Mouse (Mus musculus) adrenal gland, postnatal 36 days (tissue): ENCODE measurements at regions not wholly inside any gene's neighbourhood (a gene's known extent, or its start where the extent isn't known, plus 50 kb on each side); places are given as distances from the start of the nearest gene placed in this dataset.

ENCODE experiments used
- DNase-seq, 2 experiments: peaks; one replicate each; pipeline ENCODE4 v3.0.0; 2021; ENCODE audit warnings: mixed read lengths in 1 of 2

DNA sequence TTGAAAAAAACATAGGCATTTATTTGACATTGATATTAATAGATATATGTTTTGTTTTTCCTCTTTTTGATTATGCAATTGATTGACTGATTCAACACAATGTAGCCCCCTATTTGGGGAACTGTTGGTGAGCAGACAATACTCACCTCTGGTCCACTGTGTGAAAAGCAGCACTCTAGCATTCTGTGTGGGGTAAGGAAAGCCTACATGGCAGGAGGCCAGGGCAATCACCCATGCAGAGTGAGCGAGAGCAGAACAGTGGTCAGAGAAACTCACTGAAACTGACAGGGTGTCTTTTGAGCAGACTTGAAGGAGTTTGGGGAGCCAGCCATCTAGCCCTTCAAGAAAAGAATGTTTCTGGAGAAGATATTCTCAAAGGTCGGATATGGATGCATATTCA lies 73.2 kb upstream of the Azi2 start:
- DNase-seq = no peak

DNA sequence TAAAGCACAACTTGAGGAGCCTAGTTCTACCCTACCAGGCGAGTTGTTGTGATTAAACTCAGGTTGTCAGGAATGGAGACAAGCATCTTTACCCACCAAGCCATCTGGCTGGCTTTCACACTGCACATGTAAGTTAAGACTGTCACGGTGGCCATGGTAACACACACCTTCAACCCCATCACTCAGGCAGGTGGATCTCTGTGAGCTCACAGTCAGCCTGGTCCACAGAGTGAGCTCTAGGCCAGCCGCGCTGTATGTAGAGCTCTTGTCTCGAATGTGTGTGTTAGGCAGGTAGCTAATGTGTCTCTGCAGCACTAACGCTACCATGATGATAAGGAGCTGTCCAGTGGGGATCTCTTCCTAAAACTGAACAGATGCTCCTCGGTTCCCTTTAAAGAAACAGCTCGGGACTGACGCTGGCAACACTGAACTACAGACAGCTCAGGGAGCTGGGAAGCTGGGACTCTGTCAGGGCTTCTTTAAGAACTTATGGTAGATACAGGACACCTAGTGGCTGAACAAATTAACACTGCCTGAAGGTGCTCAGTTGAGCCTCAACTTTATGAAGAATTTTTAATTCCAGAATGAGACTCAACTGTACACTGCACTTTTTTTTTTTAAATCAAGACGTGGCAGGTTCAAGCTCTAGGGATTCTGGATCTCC lies 73.8 kb upstream of the Azi2 start:
- peak; percentile 5 to 7 for DNase-seq

DNA sequence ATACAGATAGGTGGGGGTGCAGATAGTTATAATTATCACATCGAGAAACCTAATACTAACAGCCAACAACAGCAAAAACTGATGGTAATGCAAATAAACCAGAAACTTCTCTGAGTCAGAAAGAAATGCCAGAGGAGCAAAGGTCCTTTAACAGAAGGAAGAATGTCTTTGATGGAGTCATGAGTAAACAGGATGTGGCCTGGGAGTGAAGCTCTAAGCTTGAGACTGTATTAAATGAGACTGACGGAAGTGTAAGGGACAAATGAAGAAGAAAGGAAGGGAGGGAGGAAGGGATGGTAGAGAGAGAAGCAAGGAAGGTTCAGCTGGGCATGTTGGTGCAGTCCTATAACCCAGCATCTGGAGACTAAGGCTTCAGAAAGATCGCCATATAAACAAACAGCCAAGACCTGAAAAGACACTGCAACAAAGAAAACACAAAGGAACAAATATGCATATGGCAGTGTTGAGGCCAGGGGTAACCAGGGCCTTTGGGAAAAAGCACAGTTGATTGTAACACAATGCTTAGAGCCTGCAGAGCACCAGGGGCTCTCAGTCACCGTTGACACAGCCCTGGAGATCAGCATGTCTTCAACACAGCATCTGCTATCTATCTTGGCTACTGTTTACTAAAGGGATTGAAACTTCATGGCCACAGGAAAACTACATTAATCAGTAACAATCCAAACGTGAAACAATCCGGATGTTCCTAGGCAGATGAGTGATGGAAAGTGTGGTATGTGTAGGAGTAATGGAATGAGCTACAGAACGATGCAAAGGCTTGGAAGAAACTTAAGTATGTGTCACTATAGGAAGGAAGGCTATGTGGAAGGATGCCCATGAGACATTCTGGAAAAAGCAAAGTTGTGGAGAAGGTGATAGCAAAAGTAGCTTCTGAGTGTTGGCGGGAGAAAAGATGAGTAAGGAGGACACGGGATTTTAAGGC lies 77.9 kb upstream of the Azi2 start:
- no peak for DNase-seq

DNA sequence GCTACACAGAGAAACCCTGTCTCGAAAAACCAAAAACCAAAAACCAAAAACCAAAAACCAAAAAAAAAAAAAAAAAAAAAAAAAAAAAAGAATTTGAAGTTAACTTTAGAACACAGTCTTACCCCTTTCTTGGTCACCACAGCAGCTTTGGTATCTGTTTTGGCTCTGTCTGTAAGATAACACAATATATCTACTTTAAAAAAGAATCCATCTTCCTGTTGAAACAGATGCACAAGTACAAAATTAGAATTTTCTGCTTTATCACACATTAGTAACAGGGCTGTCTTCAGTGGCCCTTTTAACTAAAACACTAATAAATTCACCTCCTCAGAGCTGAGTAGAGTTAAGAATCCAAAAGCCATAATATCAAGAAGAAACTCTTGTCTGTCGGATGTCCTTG lies 80.5 kb upstream of the Azi2 start:
- no peak for DNase-seq

DNA sequence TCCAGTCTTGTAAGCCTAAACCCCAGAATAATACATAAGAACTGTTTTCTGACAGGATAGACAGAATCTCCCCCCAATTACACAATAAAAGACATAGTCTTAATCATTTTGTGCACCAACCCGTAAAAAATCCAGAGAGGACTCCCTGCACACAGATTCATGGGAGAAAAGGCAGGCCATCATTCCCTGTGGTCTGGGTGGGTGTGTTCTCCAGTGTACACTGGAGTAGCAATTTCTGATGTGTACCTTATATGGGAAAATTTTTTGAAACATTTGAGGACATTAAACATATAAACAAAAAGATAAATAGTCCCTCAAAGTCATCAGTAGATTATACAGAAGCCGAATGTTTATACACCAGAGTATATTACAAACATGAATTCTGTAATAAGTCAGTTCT lies 83.1 kb upstream of the Azi2 start:
- no peak for DNase-seq

DNA sequence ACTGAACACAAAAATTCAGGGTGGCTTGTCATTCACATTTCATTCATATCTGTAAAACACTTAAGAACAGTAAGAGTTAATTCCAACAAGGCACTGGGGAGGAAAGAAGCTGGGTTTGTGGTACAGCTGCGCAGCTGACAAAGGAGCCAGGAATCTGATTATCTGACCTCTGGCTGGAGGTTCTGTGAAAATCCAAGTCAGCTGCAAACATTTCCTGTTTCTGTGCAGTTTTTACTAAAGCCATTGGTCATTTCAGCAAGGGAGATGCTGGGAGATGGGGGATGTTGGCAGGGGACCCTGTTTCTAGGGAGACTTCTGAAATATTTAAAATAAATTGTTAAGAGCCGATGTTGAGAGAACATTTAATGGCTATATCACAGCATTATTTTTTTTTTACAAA lies 83.6 kb upstream of the Azi2 start:
- DNase-seq = no peak

DNA sequence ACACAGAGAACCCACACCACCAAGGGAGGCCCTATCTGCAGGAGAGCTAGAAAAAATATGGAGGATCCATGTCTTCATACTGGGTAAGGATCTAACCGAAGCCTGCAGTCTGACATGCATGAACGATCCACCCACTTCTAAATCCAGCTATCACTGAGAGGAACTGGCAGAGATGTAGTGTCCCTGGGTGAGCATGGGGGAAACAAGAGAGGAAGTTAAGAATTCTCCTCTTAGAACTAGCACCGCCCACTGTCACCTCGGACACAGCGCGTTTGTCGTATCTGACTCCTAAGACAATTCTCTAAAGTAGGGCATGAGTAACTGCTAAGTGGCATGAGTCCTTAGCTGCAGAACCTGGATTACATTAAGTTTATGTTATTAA lies 112.8 kb upstream of the Azi2 start:
- no peak for DNase-seq

DNA sequence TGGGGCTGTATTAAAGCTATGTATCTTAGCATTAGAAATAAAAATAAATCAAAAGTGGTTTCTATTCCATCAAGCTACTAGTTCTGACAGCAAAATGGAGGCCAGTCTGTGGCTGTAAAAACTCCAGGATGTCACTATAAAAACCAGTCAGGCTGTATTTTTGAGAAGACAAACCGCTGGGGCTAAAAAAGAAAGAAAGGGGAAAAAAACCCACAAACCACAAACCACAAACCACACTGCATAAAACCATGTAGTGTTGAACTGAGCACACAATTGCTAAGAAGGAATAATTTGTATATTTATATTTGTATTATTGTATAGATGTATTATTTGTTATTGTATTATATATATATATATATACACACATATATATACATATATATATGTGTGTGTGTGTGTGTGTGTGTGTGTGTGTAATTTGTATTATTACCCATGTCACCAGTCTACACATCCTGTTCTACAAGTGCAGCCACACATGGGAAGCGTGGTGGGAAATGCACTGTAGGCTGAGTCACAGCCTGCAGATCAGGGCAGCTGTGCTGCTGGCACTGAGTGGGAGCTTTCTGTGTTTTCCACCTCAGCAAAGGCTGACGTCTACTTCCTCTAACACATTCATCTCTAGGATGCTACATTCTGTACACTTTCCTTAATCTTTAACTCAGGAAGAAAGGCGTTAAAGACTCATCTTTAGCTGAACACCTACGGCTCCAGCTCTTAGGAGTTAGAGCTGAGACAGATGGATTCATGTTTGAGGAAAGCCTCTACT lies 113.4 kb upstream of the Azi2 start:
- DNase-seq = no peak

DNA sequence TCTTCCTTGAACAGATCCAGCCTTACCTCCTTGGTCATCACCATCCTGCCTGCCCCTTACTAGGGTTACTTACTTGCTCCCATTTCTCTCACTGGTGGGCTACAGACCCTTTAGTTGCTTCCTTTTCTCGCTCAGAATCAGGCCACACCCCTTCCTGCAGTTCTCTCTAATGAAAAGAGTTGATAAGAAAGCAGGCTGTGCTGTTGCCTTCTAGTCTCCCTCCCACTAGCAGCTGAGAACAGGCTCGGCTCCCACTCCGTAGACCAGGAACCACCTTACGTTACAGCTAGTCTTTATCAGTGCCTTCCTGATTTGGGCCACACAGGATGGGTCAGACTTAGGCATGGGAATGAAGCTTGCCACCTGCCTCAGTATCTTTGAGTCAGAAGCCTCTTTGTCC lies 117.3 kb upstream of the Azi2 start:
- no peak for DNase-seq

DNA sequence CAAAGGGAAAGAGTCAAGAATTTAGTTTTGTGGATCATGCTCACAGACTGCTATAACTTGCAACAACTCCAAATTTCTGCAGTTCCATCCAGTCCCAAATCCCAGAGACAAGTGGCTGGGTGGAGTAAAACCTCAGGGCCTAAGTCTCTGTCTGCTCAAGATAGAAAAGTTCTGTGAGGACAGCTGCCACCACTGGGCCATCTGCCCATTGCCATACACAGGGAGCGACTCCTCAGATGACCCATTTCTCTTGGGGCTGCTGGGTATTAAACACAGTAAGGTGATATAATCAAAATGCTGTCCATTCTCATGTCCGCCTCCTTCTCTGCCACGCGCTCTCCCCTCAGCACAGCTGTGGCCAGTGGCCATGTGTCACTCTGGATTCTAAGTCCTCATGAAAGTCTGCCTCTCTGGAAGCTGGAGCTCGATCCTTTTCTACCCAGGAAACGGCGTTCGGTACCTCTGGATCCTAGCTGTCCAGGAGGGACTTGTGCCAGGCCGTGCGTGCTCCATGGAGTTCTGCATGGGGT lies 132.3 kb upstream of the Azi2 start:
- no peak for DNase-seq

DNA sequence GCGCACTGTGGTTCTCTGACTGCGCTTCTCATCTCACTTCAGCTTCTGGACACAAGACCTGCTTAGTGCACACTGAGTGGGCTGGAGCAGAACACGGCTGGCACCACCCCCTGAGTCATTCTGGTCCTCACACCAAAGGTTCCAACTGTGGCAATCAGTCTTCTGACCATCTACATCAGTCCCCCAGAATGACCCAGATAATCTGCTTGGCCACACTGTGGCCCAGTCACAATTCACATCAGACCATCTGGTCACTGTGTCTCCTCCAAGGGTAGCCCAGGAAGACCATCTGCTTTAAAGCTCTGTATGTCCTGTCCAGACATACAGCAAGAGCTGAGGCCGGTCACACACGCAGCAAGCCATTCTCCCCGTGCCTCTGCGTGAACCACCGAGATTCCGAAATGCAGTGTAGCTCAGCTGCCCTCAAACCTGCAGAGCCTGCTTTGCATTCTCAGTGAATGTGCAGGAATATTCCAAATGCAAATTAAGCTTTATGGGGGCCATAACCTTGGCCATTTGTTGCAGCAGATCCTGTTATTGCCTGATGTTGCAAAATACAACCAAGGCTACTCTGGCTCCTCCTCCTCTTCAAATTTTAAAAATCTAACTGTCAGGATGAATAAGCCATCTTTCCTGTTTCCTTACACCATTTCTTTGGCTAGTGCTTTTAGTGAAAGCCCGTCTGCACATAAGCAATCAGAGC lies 135.1 kb upstream of the Azi2 start:
- peak; percentile 49 to 72 for DNase-seq

DNA sequence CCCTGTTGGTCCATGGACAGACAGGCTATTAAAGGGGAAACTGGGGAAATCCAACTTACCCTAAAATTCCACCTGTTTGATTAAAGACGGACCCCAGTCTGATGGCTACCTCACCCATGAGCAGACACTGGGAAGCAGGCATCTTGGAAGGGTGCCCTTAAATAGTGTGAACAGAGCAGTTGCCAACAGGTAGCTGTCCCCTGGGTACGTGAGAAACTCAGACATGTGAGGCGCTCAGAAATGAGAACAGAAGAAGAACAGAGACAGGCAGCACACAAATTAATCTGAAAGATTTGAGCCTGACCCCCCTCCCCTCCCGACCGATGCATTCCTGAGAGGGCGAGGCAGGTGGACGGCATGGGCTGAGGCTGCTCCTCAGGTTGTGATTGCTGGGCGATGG lies 135.7 kb upstream of the Azi2 start:
- no peak for DNase-seq

DNA sequence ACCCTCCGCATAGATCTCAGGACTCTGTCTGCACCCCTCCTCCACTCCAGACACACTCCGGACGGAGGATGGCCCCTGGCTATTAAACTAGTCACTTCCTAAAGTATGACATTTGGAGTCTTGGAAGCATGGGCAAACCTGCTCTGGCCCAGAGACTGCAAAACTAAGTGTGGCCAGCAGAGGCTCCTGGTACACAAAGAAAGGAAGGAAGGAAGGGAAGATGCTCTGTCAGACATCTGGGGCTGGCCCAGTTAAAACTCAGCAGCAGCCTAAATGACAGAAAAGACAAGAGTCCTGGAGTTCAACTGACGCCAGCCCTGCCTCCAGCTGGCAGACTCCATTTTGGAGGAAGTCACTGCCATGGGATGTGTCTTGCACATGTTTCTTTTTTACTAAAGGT lies 137.3 kb upstream of the Azi2 start:
- peak; percentile 38 to 48 for DNase-seq

DNA sequence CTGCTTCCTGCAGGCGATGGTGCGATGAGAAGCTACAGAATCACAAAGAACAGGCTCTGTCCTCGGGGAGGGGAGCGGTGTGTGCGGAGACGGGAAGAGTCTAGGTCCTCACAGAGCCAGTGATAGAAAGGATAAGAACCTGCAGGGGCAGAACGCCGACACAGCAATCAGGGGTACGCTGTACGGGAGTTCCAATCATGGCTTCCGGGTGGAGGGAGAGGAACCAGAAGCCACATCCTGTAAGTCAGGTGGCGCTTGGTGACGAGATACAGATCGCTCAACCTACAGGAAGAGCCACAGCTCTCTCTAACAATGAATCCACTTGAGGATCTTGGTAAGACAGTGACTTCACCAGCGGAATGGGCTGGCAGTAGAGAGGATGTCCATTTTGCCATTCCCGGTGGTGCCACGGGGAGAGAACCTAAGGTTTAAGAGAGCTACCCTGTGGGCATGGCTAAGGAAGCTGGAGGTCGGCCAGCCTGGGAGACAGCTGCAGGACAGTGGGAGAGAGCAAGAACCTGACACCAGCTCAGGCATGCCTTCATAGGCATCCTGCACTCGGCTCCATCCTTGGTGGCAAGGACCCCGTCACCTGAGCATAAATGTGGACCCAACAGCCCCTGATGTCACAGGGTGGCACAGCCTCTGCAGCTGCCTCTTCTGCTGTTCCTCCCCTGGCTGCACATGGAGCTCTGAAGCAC lies 137.9 kb upstream of the Azi2 start:
- DNase-seq = no peak

DNA sequence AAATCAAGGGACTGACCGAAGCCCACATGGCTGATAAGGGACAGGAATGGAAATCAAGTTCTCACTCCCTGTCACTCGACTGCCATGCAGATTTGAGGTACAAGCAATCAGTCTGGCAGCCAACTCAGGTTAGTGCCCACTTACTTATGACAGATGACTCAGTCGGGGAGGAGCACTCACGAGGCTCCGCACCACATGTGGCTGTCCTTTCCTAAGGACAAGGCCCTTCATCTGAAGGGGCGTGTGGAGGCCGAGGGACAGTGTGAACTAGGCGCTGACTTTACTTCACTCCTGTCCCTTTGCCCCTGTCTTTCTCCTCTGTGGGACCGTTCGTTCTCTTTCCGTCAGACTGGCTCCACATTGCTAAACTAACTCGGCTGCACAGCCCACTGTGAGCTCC lies 139.7 kb upstream of the Azi2 start:
- DNase-seq = peak in 1 of 2 experiments; percentile 63

DNA sequence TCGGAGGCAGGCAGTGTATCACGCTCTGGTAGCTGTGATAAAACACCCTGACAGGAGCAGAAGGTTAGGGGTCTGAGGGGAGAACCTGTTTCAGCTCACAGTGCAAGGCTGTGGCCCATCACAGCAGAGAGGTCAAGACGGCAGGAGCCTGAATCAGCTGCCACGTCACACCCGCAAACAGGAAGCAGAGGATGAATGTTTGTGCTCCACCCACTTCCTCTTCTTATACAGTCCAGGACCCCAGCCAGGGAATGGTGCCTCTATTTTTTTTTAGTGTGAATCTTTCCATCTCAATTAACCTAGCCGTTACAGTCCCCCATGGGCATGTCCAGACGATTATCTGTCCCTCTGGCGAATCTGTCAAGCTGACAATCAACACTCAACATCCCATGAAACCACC lies 143.8 kb upstream of the Azi2 start:
- no peak for DNase-seq

DNA sequence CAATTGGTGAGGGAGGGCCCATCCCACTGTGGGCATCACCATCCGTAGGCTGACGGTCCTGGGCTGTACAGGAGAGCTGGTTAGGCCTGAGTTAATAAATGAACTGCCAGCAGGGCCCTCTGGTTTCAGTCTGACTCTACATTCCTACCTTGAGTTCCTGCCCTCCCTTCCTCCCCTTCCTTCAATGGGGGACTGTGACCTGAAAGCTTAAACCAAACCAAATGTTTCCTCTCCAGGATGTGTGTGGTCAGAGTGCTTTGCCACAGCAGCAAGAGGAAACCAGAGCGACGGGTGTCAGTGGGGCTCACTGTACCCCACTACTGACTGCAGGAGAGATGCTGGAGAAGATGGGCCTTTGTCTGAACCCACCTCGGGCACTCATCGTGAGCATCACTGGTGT lies 147.7 kb upstream of the Azi2 start:
- no peak for DNase-seq

DNA sequence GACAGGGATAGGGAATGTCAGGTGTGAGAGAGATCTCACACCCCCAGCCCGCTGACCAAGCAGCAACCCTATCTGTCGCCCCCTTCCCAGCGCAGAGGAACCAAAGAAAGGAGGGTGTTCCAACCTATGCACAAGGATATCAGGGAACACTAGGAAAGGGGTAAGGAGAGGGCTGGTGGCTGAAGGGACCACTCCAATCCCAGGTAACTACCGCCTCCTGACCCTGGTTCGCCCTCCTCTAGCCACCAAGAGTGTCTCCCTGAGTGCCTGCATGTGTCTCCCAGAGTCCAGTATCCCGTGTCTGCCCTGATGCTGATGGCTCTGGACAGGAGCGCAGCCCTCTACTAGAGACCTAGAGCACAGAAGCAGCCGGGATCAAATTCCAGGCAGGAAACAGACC lies 167.1 kb upstream of the Azi2 start:
- no peak for DNase-seq

DNA sequence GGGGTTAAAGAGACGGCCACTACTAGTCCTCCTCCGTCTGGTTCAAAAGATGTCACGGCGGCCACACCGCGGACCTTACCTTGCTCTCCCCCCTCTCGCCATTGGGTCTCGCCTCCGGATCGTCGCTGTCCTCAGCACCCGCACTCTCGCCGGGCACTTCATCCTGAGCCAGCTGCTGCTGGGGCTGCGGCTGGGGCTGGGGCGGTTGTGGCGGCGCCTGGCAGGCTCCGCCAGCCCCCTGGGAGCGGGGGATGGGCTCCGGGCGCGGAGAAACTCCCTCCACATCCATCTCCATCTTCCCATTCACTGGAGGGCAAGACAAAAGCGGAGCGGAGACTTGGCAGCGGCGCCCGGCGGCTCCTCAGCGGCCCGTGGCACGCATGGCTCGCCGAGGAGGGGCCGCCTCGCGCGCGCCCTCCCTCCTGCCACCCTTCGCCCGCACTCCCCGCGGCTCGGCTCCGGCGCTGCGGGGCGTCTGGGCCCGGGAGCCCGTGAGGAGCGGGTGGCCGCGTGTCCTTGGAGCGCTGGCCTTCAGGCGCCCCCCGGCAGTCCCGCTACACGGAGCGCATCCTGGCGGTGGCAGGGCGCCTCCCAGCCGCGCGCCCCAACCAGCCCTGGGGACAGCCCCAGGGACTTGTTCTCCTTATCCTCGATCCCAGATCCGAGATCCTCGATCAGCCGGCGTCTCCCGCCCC lies 167.8 kb upstream of the Azi2 start:
- peak; percentile 56 for DNase-seq

DNA sequence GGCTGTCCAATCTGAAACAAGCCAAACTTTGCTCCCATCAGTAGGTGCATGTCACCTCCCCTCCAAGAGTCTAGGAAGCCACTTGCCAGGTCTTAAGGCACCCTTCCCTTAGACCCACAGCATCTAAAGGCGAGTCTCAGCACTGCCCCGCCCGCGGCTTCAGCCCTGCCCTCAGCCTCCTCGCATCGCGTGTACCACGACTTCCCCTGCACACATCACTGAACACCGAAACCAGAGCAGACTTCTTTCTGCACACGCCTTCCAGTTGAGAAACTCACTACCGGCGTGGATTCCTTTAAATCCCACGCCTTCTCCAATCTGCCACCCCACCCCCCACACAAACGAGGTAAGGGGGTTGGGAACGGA lies 168.3 kb upstream of the Azi2 start:
- DNase-seq = no peak

DNA sequence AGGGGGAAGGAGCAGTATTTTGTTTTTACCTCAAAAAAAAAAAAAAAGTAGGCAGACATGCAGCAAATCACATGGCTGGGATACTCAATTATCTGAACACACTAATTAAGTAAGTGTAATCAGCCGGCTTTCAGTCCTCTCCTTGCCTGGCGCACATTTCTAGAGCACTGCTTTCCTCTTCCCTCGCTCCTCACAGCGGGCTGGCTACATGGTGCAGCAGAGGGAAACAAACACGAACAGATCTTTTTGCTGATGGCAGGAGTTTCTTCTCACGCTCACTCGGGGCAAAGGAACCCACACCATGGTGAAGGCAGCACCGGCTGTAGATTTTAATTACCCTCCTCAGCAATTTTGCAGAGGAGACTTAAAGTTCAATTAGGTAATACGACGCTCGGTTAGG lies 169.7 kb upstream of the Azi2 start:
- DNase-seq = no peak
